Mouse (Mus musculus) mouse embryonic stem cell (cell line): ENCODE results near the gene Smg9.
"Not testable (repeated sequence)": the region's sequence is repeated elsewhere in the genome, so short reads cannot be mapped to it uniquely, and the experiment has no call there.

Experiments used
- in situ Hi-C, 2 experiments: fragments of 300-500 bp; cut with MboI; formaldehyde crosslinking; loops; 1 replicate in 1 of 2; 3 replicates in 1 of 2; pipeline ENCODE4 v1.14.3; 2019 to 2020; ENCODE audit warnings: low sequenced_read_pairs in 2 of 2, low pct_unique_long_range_greater_than_20kb in 1 of 2, mixed read lengths in 1 of 2; ENCODE audit not compliant: unreplicated experiment in 1 of 2

Gene Smg9

DNA sequence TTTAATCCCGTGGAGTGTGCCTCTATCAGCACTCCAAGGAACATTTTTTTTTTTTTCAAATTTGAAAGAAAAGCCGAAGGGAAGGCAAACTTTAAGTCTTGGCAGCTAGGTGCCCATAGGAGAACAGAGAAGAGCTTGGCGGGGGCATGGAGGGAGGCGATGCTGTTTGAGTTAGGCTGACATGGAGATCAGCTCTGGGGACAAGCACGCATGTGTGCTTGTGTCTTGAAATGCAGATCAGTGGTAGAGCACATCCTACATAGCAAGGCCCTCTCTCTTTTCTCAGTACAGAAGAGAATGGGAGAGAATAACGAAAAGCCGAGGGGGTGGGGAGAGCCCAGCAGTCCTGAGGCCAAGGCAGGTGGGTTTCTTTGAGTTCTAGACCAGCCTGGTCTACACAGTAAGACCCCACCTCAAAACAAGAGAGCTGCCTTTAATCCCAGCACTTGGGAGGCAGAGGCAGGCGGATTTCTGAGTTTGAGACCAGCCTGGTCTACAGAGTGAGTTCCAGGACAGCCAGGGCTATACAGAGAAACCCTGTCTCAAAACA is 980 bp upstream of the Smg9 start:
- in situ Hi-C loops = no loop called here

GRCm38 (mm10) chr7:24400082-24400452 is 648 bp downstream of the Smg9 start:
- in situ Hi-C loops = no loop called here

- in situ Hi-C loops = not testable (repeated sequence)
These were observed 1.1 kb downstream of the Smg9 start for GRCm38 (mm10) chr7:24400489-24400888.

- in situ Hi-C loops = no loop called here
These were observed 3.4 kb downstream of the Smg9 start for GRCm38 (mm10) chr7:24402851-24403250.

DNA sequence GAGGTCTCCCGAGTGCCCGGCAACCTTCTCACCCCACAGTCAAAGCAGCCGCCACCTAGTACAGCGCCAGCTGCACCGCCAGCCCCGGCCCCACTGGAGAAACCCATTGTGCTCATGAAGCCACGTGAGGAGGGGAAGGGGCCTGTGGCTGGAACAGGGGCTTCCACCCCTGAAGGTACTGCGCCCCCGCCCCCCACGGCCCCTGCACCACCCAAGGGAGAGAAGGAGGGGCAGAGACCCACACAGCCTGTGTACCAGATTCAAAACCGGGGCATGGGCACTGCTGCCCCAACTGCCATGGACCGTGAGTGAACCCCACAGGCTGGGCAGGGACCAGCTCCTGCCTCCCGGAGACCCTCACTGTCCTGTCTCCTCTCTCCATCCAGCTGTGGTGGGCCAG is 6.2 kb downstream of the Smg9 start:
- in situ Hi-C loops = no loop called here

DNA sequence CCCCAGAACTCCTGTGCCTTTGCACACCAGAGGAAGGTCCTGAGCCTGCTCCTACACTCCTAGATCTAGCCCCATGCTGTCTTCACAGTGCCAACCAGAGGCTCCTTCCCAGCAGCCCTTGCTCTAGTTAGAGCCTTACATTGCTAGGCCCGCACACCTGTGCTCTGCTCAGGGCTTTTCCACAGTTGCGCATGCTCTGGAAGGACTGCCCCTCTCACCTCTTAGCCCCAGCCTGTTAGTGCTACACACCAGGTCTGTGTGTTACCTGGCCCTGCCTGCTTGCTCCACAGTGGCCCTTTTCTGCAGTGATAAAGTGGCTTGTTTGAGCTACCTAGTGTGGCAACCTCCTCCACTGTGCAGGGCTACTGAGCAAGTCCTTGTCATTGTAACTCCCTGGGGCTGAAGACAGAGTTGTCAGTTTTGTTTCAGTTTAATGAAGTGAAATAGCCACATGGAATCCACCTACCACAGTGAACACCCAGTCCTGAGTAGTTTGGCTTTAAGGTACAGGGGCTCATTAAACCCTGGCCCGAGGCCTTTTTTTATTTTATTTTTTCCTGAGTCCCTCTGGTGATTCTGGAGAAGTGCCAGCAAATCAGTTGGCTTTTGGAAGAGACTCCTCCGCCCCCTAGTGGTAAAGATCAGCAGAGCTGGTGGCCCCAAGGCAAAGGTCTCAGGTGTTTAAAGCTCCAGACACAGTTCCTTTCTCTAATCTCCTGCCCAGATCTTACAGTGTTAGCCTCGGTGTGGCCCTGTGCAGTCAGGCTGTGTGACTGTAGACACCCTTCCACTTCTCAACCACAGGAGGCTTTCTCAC is 7.3 kb downstream of the Smg9 start:
- in situ Hi-C loops = no loop called here

DNA sequence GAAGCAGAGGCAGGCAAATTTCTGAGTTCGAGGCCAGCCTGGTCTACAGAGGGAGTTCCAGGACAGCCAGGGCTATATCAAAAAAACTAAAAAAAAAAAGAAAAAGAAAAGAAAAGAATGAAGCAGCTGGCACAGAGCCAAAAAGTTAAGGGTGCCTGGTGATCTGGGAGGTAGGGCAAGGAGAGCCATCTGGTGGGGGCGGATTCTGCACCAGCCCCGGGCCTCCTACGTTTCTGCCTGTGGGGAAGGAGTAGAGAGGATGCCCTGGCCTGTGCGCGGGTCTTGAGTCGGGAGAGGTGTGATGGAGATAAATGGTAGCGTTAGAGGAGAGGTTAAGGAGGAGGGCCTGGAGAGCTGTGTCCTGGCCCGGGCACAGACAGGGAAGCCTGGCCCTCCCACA is 8.8 kb downstream of the Smg9 start:
- in situ Hi-C loops = no loop called here

DNA sequence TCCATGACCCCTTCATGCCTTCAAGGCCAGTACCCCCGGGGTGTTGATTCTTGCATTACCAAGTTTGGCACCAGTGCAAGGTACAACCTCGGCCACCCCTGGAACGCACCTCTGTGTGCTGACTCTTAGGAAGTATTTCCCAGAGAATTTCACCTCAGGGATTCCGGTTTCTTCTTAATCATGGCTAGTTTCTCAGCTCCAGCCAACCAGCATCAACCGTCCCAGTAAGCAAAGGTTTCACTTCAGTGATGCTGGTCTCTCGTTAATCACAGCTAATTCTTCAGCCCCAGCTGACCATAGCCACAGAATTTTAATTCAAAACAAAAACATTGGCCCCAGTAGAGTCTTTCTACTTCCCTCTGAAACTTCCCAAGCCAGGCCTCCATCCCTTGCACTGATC is 10.7 kb downstream of the Smg9 start:
- in situ Hi-C loops = no loop called here

DNA sequence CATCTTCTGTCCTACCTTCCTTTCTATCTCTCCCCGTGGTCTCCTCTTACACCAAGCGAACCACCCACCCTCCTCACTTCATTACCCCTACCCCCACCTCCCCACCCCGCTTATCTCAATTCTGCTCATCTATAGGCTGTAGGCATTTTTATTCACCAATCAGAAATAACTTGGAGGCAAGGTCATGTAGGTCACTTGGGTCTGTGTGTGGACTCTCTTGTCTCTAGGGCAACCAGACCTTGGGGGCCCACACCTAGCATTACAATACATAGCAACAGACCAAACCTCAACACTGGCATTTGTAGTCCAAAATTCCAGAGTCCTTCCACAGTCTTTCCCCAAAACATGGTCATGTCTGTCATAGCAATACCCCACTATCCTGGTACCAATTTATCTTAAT is 11.4 kb downstream of the Smg9 start:
- in situ Hi-C loops = no loop called here

GRCm38 (mm10) chr7:24413630-24414029 is 14.2 kb downstream of the Smg9 start:
- in situ Hi-C loops = no loop called here

DNA sequence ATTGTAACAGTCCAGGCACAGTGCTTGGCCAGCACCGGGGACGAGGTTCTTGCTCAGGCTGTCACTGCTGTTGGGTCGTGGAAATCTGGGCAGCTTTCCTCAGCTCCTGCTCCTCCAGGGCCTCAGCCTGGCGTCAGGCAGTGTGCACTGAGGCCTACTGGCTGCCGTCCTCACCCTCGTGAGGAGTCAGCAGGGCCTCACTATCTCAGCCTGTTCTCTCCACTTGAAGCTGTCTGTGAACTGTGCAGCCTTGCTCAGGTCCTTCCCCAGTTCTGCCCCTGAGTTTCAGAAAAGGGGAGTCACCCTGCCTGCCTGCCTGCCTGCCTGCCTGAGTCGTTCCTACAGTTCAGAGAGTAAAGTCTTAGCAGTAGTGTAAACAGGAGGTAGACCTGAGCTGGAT is 15.8 kb downstream of the Smg9 start:
- in situ Hi-C loops = no loop called here

DNA sequence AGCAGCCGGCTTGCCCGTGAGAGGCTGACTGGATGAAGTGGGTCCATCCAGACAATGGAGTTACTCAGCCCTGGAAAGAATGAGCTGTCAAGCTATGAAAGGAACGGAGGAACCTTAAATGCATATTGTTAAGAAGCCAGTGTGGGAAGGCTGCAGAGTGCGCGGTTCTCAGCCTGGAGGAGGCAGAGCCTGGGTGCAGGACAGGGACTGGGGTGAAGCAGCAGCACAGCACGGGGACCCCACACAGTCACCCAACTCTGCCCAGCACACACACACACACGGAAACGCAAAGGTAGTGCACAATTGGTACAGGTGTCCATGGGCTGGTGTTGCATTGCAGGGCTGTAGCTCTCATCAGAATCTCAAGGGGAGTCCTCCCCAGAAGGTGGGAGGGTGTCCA is 20.2 kb downstream of the Smg9 start:
- in situ Hi-C loops = no loop called here

GRCm38 (mm10) chr7:24421648-24422047 is 22.2 kb downstream of the Smg9 start:
- in situ Hi-C loops = no loop called here

- in situ Hi-C loops = no loop called here
These were observed 22.8 kb downstream of the Smg9 start for GRCm38 (mm10) chr7:24422251-24422650.

GRCm38 (mm10) chr7:24423107-24423763 is 23.8 kb downstream of the Smg9 start:
- in situ Hi-C loops = no loop called here

DNA sequence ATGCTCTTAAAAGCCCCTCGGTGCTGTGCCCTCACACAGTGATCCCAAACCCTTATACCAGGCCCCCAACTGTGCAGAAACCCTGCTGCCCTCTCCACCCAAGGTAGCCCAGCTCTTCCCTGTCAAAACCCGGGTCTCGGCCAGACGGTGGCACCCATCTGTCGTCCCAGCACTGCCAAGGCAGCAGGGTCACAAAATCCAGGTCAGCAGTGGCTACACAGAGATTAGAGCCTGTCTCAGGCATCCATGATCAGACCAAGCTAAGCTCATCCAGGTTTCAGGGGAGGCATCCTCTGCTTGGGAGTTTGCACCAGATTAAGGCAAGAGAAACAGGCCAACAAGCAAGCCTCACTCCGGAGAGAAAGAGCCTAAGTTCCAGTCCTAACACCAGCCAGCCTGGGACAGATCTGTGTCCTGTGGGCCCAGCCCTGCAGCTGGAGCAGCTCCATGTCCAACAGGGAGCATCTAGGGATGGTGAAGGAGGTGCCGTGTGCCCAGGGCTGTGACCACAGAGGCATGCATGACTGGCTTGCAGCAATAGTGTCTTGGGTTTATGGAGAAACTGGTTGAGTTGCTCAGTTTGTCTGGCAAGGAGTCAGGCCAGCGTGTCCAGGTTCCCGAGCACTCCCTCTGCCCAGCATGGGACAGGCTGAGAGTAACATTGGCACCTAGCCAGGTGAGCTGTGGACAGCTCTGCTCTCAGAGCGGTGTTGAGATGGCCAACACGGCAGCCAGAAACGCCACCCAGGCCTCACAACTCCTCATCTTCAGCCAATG is 24.7 kb downstream of the Smg9 start:
- in situ Hi-C loops = no loop called here

GRCm38 (mm10) chr7:24425919-24426318 is 26.5 kb downstream of the Smg9 start:
- in situ Hi-C loops = no loop called here

DNA sequence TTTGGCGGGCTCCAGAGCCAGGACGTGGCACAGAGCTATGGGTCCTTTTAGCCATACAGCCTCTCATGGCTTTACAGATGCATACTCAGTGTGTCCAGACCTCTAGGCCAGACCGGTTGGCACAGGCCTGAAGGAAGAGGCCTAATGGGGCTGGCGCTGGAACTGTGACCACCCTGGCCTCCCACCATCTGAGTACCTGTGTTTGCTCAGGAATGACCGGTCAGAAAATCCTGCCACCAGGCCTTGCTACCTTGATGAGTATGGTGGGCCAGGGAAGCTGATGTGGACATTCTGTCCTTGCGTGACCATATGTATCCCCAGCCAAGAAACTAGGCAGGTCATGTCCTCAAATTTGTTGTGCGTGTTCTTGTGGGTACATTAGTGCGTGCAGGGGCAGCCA is 27.7 kb downstream of the Smg9 start:
- in situ Hi-C loops = no loop called here

- in situ Hi-C loops = no loop called here
These were observed 29.3 kb downstream of the Smg9 start for GRCm38 (mm10) chr7:24428725-24429124.
